Mouse (Mus musculus): Measurements from ENCODE around the gene Kdm4c. TPM values are rescaled to one million over a fixed set of nuclear protein-coding genes. Genes with fewer than 3 reads are reported as not detected.

Kdm4c gene
- polyA plus RNA-seq, 1 experiment from 2014 or later: 6.0 TPM

- H3K4me2 ChIP-seq (ENCODE audit: low read depth, low read length): no peak overlapping the region
- H3K4me1 ChIP-seq (ENCODE audit: control insufficient read depth, low read depth, low read length): no peaks in the 10 kb centered on the region
- H3K36me3 ChIP-seq (ENCODE audit: control insufficient read depth, insufficient read depth): no peaks in the 10 kb centered on the region
- H3K27ac ChIP-seq (ENCODE audit: low read length): no peak overlapping the region
- no peak for ATAC-seq (ENCODE audit: low read depth)
- no peak overlapping the region for H3K4me3 ChIP-seq (ENCODE audit: low read depth, low read length)
- no peak overlapping the region for H3K9ac ChIP-seq (ENCODE audit: low read depth, low read length)
- H3K27me3 ChIP-seq (ENCODE audit: control insufficient read depth, insufficient read depth, low read depth, low read length): no peaks in the 10 kb centered on the region
- H3K9me3 ChIP-seq (replicated peaks; ENCODE audit: control insufficient read depth, low read length): no peaks in the 10 kb centered on the region
- WGBS (ENCODE audit: insufficient replicate concordance): 63% methylated on average over 3 of the region's 3 CpGs
Observed at GRCm38 (mm10) chr4:74287851-74288250, 45.6 kb downstream of the Kdm4c start.

GRCm38 (mm10) chr4:74294726-74295125 is 52.4 kb downstream of the Kdm4c start:
- no peak for ATAC-seq (ENCODE audit: low read depth)
- 63% methylated on average over 3 of the region's 3 CpGs for WGBS (ENCODE audit: insufficient replicate concordance)
- H3K9ac ChIP-seq (ENCODE audit: low read depth, low read length): no peak overlapping the region

GRCm38 (mm10) chr4:74305315-74306105 is 63.2 kb downstream of the Kdm4c start:
- Histone ChIP-seq H3K9me3 (replicated peaks; ENCODE audit: control insufficient read depth, low read length) (no peaks in the 10 kb centered on the region), H3K9ac (ENCODE audit: low read depth, low read length) (no peak overlapping the region), H3K27me3 (ENCODE audit: control insufficient read depth, insufficient read depth, low read depth, low read length) (no peaks in the 10 kb centered on the region), H3K27ac (ENCODE audit: low read length) (no peak overlapping the region), H3K4me2 (ENCODE audit: low read depth, low read length) (no peak overlapping the region), H3K4me3 (ENCODE audit: low read depth, low read length) (no peak overlapping the region), H3K36me3 (ENCODE audit: control insufficient read depth, insufficient read depth) (no peaks in the 10 kb centered on the region), H3K4me1 (ENCODE audit: control insufficient read depth, low read depth, low read length) (no peaks in the 10 kb centered on the region; the same call in 1 of the 2 replicates)
- no peak for ATAC-seq (ENCODE audit: low read depth)
- 84% methylated on average over 5 of the region's 5 CpGs for WGBS (ENCODE audit: insufficient replicate concordance)

More at GRCm38 (mm10) chr4:74294726-74295125, 52.4 kb downstream of the Kdm4c start:
- H3K27ac ChIP-seq (ENCODE audit: low read length): no peak overlapping the region
- H3K9me3 ChIP-seq (replicated peaks; ENCODE audit: control insufficient read depth, low read length): no peaks in the 10 kb centered on the region
- H3K4me2 ChIP-seq (ENCODE audit: low read depth, low read length): no peak overlapping the region
- no peak overlapping the region for H3K4me3 ChIP-seq (ENCODE audit: low read depth, low read length)
- H3K27me3 ChIP-seq (ENCODE audit: control insufficient read depth, insufficient read depth, low read depth, low read length): no peaks in the 10 kb centered on the region
- no peaks in the 10 kb centered on the region for H3K36me3 ChIP-seq (ENCODE audit: control insufficient read depth, insufficient read depth)
- no peaks in the 10 kb centered on the region for H3K4me1 ChIP-seq (ENCODE audit: control insufficient read depth, low read depth, low read length)

GRCm38 (mm10) chr4:74311135-74311534 is 68.8 kb downstream of the Kdm4c start:
- Histone ChIP-seq H3K4me1 (ENCODE audit: control insufficient read depth, low read depth, low read length) (no peaks in the 10 kb centered on the region), H3K27me3 (ENCODE audit: control insufficient read depth, insufficient read depth, low read depth, low read length) (no peaks in the 10 kb centered on the region), H3K9me3 (replicated peaks; ENCODE audit: control insufficient read depth, low read length) (no peaks in the 10 kb centered on the region), H3K9ac (ENCODE audit: low read depth, low read length) (no peak overlapping the region), H3K4me2 (ENCODE audit: low read depth, low read length) (no peak overlapping the region), H3K36me3 (ENCODE audit: control insufficient read depth, insufficient read depth) (0 out of 2 replicates have a peak, but pooled peaks cover 2% of the 10 kb centered on the region), H3K27ac (ENCODE audit: low read length) (no peak overlapping the region), H3K4me3 (ENCODE audit: low read depth, low read length) (no peak overlapping the region)
- no peak for ATAC-seq (ENCODE audit: low read depth)
- WGBS (ENCODE audit: insufficient replicate concordance): 80% methylated on average over 5 of the region's 5 CpGs

GRCm38 (mm10) chr4:74312858-74313257 is 70.6 kb downstream of the Kdm4c start:
- no peak overlapping the region for H3K4me2 ChIP-seq (ENCODE audit: low read depth, low read length)
- no peak overlapping the region for H3K27ac ChIP-seq (ENCODE audit: low read length)
- 72% methylated on average over 2 of the region's 2 CpGs for WGBS (ENCODE audit: insufficient replicate concordance)
- no peak overlapping the region for H3K9ac ChIP-seq (ENCODE audit: low read depth, low read length)
- H3K36me3 ChIP-seq (ENCODE audit: control insufficient read depth, insufficient read depth): 0 out of 2 replicates have a peak, but pooled peaks cover 4% of the 10 kb centered on the region
- ATAC-seq (ENCODE audit: low read depth): no peak
- no peaks in the 10 kb centered on the region for H3K27me3 ChIP-seq (ENCODE audit: control insufficient read depth, insufficient read depth, low read depth, low read length)
- no peaks in the 10 kb centered on the region for H3K4me1 ChIP-seq (ENCODE audit: control insufficient read depth, low read depth, low read length)
- no peaks in the 10 kb centered on the region for H3K9me3 ChIP-seq (replicated peaks; ENCODE audit: control insufficient read depth, low read length)
- H3K4me3 ChIP-seq (ENCODE audit: low read depth, low read length): no peak overlapping the region

- Histone ChIP-seq H3K4me1 (ENCODE audit: control insufficient read depth, low read depth, low read length) (no peaks in the 10 kb centered on the region), H3K4me2 (ENCODE audit: low read depth, low read length) (no peak overlapping the region), H3K27me3 (ENCODE audit: control insufficient read depth, insufficient read depth, low read depth, low read length) (no peaks in the 10 kb centered on the region), H3K9me3 (replicated peaks; ENCODE audit: control insufficient read depth, low read length) (no peaks in the 10 kb centered on the region), H3K36me3 (ENCODE audit: control insufficient read depth, insufficient read depth) (0 out of 2 replicates have a peak, but pooled peaks cover 4% of the 10 kb centered on the region), H3K9ac (ENCODE audit: low read depth, low read length) (no peak overlapping the region), H3K27ac (ENCODE audit: low read length) (no peak overlapping the region), H3K4me3 (ENCODE audit: low read depth, low read length) (no peak overlapping the region)
- no peak for ATAC-seq (ENCODE audit: low read depth)
- WGBS (ENCODE audit: insufficient replicate concordance): 79% methylated on average over 5 of the region's 5 CpGs
Observed at GRCm38 (mm10) chr4:74315388-74315787, 73.1 kb downstream of the Kdm4c start.

GRCm38 (mm10) chr4:74319313-74319712 is 77.0 kb downstream of the Kdm4c start:
- Histone ChIP-seq H3K4me2 (ENCODE audit: low read depth, low read length) (no peak overlapping the region), H3K36me3 (ENCODE audit: control insufficient read depth, insufficient read depth) (0 out of 2 replicates have a peak, but pooled peaks cover 4% of the 10 kb centered on the region), H3K9me3 (replicated peaks; ENCODE audit: control insufficient read depth, low read length) (no peaks in the 10 kb centered on the region), H3K27me3 (ENCODE audit: control insufficient read depth, insufficient read depth, low read depth, low read length) (no peaks in the 10 kb centered on the region), H3K4me1 (ENCODE audit: control insufficient read depth, low read depth, low read length) (no peaks in the 10 kb centered on the region), H3K9ac (ENCODE audit: low read depth, low read length) (no peak overlapping the region), H3K27ac (ENCODE audit: low read length) (no peak overlapping the region), H3K4me3 (ENCODE audit: low read depth, low read length) (no peak overlapping the region)
- ATAC-seq (ENCODE audit: low read depth): no peak
- 73% methylated on average over 1 of the region's 1 CpGs for WGBS (ENCODE audit: insufficient replicate concordance)

- Histone ChIP-seq H3K4me3 (ENCODE audit: low read depth, low read length) (no peak overlapping the region), H3K27me3 (ENCODE audit: control insufficient read depth, insufficient read depth, low read depth, low read length) (no peaks in the 10 kb centered on the region), H3K9me3 (replicated peaks; ENCODE audit: control insufficient read depth, low read length) (no peaks in the 10 kb centered on the region), H3K4me2 (ENCODE audit: low read depth, low read length) (no peak overlapping the region), H3K27ac (ENCODE audit: low read length) (no peak overlapping the region), H3K9ac (ENCODE audit: low read depth, low read length) (no peak overlapping the region), H3K4me1 (ENCODE audit: control insufficient read depth, low read depth, low read length) (no peaks in the 10 kb centered on the region), H3K36me3 (ENCODE audit: control insufficient read depth, insufficient read depth) (peaks cover 3% of the 10 kb centered on the region)
- no peak for ATAC-seq (ENCODE audit: low read depth)
- WGBS (ENCODE audit: insufficient replicate concordance): 70% methylated on average over 4 of the region's 4 CpGs
Observed at GRCm38 (mm10) chr4:74357479-74357878, 115.2 kb downstream of the Kdm4c start.

- 85% methylated on average over 3 of the region's 3 CpGs for WGBS (ENCODE audit: insufficient replicate concordance)
Observed at GRCm38 (mm10) chr4:74360274-74360673, 118.0 kb downstream of the Kdm4c start.

More at GRCm38 (mm10) chr4:74360274-74360673, 118.0 kb downstream of the Kdm4c start:
- Histone ChIP-seq H3K4me2 (ENCODE audit: low read depth, low read length) (no peak overlapping the region), H3K4me1 (ENCODE audit: control insufficient read depth, low read depth, low read length) (no peaks in the 10 kb centered on the region), H3K27ac (ENCODE audit: low read length) (no peak overlapping the region), H3K27me3 (ENCODE audit: control insufficient read depth, insufficient read depth, low read depth, low read length) (no peaks in the 10 kb centered on the region), H3K9ac (ENCODE audit: low read depth, low read length) (no peak overlapping the region), H3K36me3 (ENCODE audit: control insufficient read depth, insufficient read depth) (peaks cover 3% of the 10 kb centered on the region), H3K4me3 (ENCODE audit: low read depth, low read length) (no peak overlapping the region), H3K9me3 (replicated peaks; ENCODE audit: control insufficient read depth, low read length) (no peaks in the 10 kb centered on the region)
- ATAC-seq (ENCODE audit: low read depth): no peak
